Mouse (Mus musculus): ENCODE measurements around the gene Tesc. TPM values are rescaled to one million over a fixed set of nuclear protein-coding genes. Genes with fewer than 3 reads are reported as not detected.

Gene Tesc
- polyA plus RNA-seq, 1 experiment from 2014 or later, result 5.3 TPM

GRCm38 (mm10) chr5:117997434-117997970, 30.0 kb upstream of the Tesc start:
- H3K4me2 ChIP-seq, result no peak overlapping the region
- H3K27ac ChIP-seq (ENCODE audit: low read depth), result no peak overlapping the region
- H3K4me1 ChIP-seq (ENCODE audit: insufficient read depth), result no peaks in the 10 kb centered on the region
- peaks cover 98% of the 10 kb centered on the region for H3K36me3 ChIP-seq (ENCODE audit: insufficient read depth)
- DNase-seq, result no peak
- no peaks in the 10 kb centered on the region for H3K27me3 ChIP-seq (ENCODE audit: insufficient read depth, low read length)
- no peak for ATAC-seq (ENCODE audit: insufficient read depth)
- H3K4me3 ChIP-seq (ENCODE audit: low read depth, low read length), result no peak overlapping the region
- 54% methylated on average over 10 of the region's 10 CpGs for WGBS
- no peak overlapping the region for H3K9ac ChIP-seq
- H3K9me3 ChIP-seq (ENCODE audit: low read depth, low read length), result no peaks in the 10 kb centered on the region
- no peak for TF ChIP-seq CTCF (IDR thresholded peaks at IDR 0.05; ENCODE audit: low read depth)

- Histone ChIP-seq H3K9me3 (ENCODE audit: low read depth, low read length) (no peaks in the 10 kb centered on the region), H3K4me3 (ENCODE audit: low read depth, low read length) (no peak overlapping the region), H3K36me3 (ENCODE audit: insufficient read depth) (peaks cover 99% of the 10 kb centered on the region), H3K9ac (no peak overlapping the region), H3K4me1 (ENCODE audit: insufficient read depth) (no peaks in the 10 kb centered on the region), H3K4me2 (no peak overlapping the region), H3K27me3 (ENCODE audit: insufficient read depth, low read length) (no peaks in the 10 kb centered on the region), H3K27ac (ENCODE audit: low read depth) (no peak overlapping the region)
- WGBS, result 79% methylated on average over 7 of the region's 7 CpGs
- DNase-seq (no peak), ATAC-seq (ENCODE audit: insufficient read depth) (no peak)
- TF ChIP-seq CTCF (IDR thresholded peaks at IDR 0.05; ENCODE audit: low read depth), result no peak
Measured at GRCm38 (mm10) chr5:117999061-117999460, 28.5 kb upstream of the Tesc start.

DNA sequence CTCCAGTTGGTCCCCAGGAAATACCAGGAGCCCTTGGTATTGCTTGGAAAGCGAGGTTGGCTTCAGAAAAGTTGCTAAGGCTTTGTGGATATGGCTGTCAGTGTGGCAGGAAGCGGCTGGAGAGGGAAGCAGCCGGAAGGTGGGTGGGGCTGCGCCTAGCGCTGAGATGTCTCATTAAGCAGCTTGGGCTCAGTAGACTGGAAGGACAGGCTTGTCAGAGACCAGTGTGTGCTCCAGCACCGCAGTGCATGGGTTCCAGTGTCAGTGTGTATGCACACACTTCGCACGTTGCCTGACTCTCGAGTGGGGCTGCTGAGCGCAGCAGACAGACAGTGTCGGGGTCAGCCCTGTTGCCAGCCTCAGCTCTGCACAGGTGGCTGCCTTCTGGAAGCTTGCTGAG, 28.0 kb upstream of the Tesc start:
- TF ChIP-seq CTCF (IDR thresholded peaks at IDR 0.05; ENCODE audit: low read depth), result no peak
- H3K27me3 ChIP-seq (ENCODE audit: insufficient read depth, low read length), result no peaks in the 10 kb centered on the region
- no peak for DNase-seq
- no peaks in the 10 kb centered on the region for H3K4me1 ChIP-seq (ENCODE audit: insufficient read depth)
- no peak overlapping the region for H3K4me2 ChIP-seq
- no peak overlapping the region for H3K4me3 ChIP-seq (ENCODE audit: low read depth, low read length)
- H3K9ac ChIP-seq, result no peak overlapping the region
- H3K9me3 ChIP-seq (ENCODE audit: low read depth, low read length), result no peaks in the 10 kb centered on the region
- no peak overlapping the region for H3K27ac ChIP-seq (ENCODE audit: low read depth)
- WGBS, result 71% methylated on average over 11 of the region's 11 CpGs
- peaks cover 97% of the 10 kb centered on the region for H3K36me3 ChIP-seq (ENCODE audit: insufficient read depth)
- ATAC-seq (ENCODE audit: insufficient read depth), result no peak

DNA sequence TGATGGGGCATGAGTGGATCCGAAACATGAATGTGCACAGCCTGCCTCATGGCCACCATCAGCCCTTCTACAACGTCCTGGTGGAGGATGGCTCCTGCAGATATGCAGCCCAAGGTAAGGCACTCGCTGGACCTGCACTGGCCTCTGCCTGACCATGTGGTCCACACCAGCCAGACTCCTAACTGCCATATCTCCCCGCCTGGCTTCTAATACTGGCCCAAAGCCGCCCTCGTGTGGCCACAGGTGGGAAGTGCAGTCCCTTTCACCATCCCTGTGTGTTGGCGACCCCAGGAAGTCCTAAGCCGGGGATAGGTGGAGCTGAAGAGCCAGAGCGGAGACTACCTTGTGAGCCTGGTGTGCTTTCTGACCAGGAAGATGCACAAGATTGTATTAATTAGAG, 25.5 kb upstream of the Tesc start:
- Histone ChIP-seq H3K9ac (no peak overlapping the region), H3K4me3 (ENCODE audit: low read depth, low read length) (no peak overlapping the region), H3K4me1 (ENCODE audit: insufficient read depth) (no peaks in the 10 kb centered on the region), H3K36me3 (ENCODE audit: insufficient read depth) (peaks cover 92% of the 10 kb centered on the region), H3K27ac (ENCODE audit: low read depth) (no peak overlapping the region), H3K9me3 (ENCODE audit: low read depth, low read length) (no peaks in the 10 kb centered on the region), H3K4me2 (no peak overlapping the region), H3K27me3 (ENCODE audit: insufficient read depth, low read length) (no peaks in the 10 kb centered on the region)
- TF ChIP-seq CTCF (IDR thresholded peaks at IDR 0.05; ENCODE audit: low read depth), result peak; percentile 97
- ATAC-seq (ENCODE audit: insufficient read depth) (0 out of 2 replicates have a peak, but pooled peaks have one; percentile 29), DNase-seq (peak; percentile 84)
- WGBS, result 27% methylated on average over 9 of the region's 9 CpGs

GRCm38 (mm10) chr5:118004619-118005018, 22.9 kb upstream of the Tesc start:
- Histone ChIP-seq H3K9me3 (ENCODE audit: low read depth, low read length) (no peaks in the 10 kb centered on the region), H3K4me2 (no peak overlapping the region), H3K4me1 (ENCODE audit: insufficient read depth) (no peaks in the 10 kb centered on the region), H3K27ac (ENCODE audit: low read depth) (no peak overlapping the region), H3K4me3 (ENCODE audit: low read depth, low read length) (no peak overlapping the region), H3K36me3 (ENCODE audit: insufficient read depth) (peaks cover 88% of the 10 kb centered on the region), H3K9ac (no peak overlapping the region), H3K27me3 (ENCODE audit: insufficient read depth, low read length) (no peaks in the 10 kb centered on the region)
- no peak for ATAC-seq (ENCODE audit: insufficient read depth)
- peak; percentile 78 for DNase-seq
- TF ChIP-seq CTCF (IDR thresholded peaks at IDR 0.05; ENCODE audit: low read depth), result peak; percentile 91
- 66% methylated on average over 8 of the region's 8 CpGs for WGBS

DNA sequence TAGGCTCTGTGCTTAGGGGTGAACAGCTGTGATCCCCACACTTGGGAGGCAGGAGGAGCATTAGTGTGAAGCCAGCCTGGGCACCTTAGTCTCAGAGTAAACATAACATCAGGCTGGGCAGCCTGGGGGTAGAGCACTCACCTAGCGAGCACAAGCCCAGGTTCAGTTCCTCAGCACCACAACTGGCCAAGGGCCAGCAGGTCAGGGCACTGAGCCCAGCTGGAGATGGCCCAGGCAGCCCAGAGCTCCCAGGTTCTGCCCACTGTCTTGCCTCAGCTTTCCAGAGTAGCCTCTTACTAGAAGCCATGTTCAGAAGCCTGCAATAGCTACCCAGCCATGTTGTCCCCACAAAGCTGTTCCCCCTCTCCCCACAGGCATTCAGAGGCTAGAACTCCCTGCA, 21.8 kb upstream of the Tesc start:
- WGBS, result 71% methylated on average over 1 of the region's 1 CpGs

DNA sequence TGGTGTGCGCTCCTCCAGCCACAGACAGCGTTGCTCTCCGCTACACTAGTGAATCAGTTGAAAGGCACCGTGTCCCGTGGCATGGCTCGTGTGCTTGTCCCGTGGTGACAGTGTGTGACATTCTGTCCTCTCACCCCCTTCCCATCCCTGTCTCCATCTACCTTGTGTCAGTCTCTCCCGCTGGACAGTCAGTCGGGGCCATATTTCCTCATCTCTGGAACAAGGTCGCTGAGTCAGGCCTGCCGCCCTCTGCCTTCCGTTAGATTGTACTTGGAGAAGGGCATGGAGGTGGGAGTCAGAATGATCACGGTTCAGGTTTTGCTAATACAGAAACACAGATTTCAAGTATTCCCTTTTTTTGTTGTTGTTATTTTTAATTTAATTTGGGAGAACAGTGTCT, 19.2 kb upstream of the Tesc start:
- no peak for ATAC-seq (ENCODE audit: insufficient read depth)
- H3K36me3 ChIP-seq (ENCODE audit: insufficient read depth), result peaks cover 60% of the 10 kb centered on the region
- DNase-seq, result no peak
- no peak overlapping the region for H3K4me2 ChIP-seq
- 89% methylated on average over 13 of the region's 13 CpGs for WGBS
- TF ChIP-seq CTCF (IDR thresholded peaks at IDR 0.05; ENCODE audit: low read depth), result no peak
- no peak overlapping the region for H3K9ac ChIP-seq
- H3K27me3 ChIP-seq (ENCODE audit: insufficient read depth, low read length), result no peaks in the 10 kb centered on the region
- H3K9me3 ChIP-seq (ENCODE audit: low read depth, low read length), result no peaks in the 10 kb centered on the region
- H3K4me3 ChIP-seq (ENCODE audit: low read depth, low read length), result no peak overlapping the region
- no peak overlapping the region for H3K27ac ChIP-seq (ENCODE audit: low read depth)
- H3K4me1 ChIP-seq (ENCODE audit: insufficient read depth), result no peaks in the 10 kb centered on the region

More for the DNA sequence above, 21.8 kb upstream of the Tesc start:
- no peak for TF ChIP-seq CTCF (IDR thresholded peaks at IDR 0.05; ENCODE audit: low read depth)
- ATAC-seq (ENCODE audit: insufficient read depth) (no peak), DNase-seq (no peak)
- H3K27ac ChIP-seq (ENCODE audit: low read depth), result no peak overlapping the region
- no peaks in the 10 kb centered on the region for H3K9me3 ChIP-seq (ENCODE audit: low read depth, low read length)
- no peaks in the 10 kb centered on the region for H3K27me3 ChIP-seq (ENCODE audit: insufficient read depth, low read length)
- H3K36me3 ChIP-seq (ENCODE audit: insufficient read depth), result peaks cover 83% of the 10 kb centered on the region
- H3K4me2 ChIP-seq, result no peak overlapping the region
- H3K4me1 ChIP-seq (ENCODE audit: insufficient read depth), result no peaks in the 10 kb centered on the region
- no peak overlapping the region for H3K9ac ChIP-seq
- no peak overlapping the region for H3K4me3 ChIP-seq (ENCODE audit: low read depth, low read length)

GRCm38 (mm10) chr5:118010872-118011271, 16.7 kb upstream of the Tesc start:
- ATAC-seq (ENCODE audit: insufficient read depth), result no peak
- TF ChIP-seq CTCF (IDR thresholded peaks at IDR 0.05; ENCODE audit: low read depth), result no peak
- Histone ChIP-seq H3K9me3 (ENCODE audit: low read depth, low read length) (no peaks in the 10 kb centered on the region), H3K4me2 (no peak overlapping the region), H3K27me3 (ENCODE audit: insufficient read depth, low read length) (no peaks in the 10 kb centered on the region), H3K9ac (no peak overlapping the region), H3K36me3 (ENCODE audit: insufficient read depth) (peaks cover 39% of the 10 kb centered on the region), H3K4me3 (ENCODE audit: low read depth, low read length) (no peak overlapping the region), H3K4me1 (ENCODE audit: insufficient read depth) (no peaks in the 10 kb centered on the region), H3K27ac (ENCODE audit: low read depth) (no peak overlapping the region)
- WGBS, result 52% methylated on average over 7 of the region's 7 CpGs
- no peak for DNase-seq
